Mouse (Mus musculus) central nervous system, embryonic 14 days (tissue): Measurements from ENCODE around the gene Patj. TPM values are rescaled to one million over a fixed set of nuclear protein-coding genes. Genes with fewer than 3 reads are reported as not detected.

Experiments used
- polyA plus RNA-seq: library from polyadenylated mRNA; depleted of rRNA; stranded (reverse); fragments of >200 nt; gene quantifications from 2 replicates; pipeline ENCODE4 v1.2.3, GENCODE M21; 2012; rRNA removed

Gene Patj
- polyA plus RNA-seq, result 9.7 and 9.9 TPM in 2 replicates

DNA sequence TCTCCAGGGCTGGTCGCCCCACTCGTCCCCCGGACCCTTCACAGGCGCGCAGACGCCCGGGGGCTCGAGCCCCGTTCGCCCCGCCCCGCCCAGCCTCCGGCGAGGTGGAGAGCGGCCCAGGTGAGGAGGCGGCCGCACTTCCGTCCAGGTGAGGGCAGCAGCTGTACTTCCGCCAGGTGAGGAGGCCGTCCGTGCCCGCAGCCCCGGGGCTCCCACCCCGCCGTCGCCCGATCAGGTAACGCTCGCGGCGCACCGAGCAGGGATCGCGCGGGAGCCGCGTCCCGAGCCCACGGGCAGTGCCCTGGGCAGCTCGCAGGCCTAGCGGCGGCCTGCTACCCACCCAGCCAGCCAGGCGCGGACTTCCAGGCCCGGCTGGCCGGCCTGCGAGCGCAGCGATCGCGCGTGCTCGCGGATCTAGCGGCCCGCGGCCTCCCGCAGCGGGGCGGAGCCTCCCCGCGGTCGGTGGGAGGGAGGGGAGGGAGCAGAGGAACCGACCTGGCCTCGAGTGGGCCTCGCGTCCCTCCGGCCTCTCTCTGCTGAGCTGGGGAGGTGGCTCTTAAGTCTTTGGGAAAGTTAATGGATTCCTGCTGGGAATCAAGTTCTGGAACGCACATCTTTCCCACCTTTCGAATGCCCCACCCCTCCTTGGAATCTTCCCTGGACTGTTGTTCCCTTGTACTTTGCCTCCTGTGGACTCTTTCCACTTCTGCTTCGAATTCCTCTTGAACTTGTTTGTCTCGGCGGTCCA lies at the start of gene Patj:
Gene Patj (plus strand): TSS at position 96 of the 748 bp plus-strand sequence.

DNA sequence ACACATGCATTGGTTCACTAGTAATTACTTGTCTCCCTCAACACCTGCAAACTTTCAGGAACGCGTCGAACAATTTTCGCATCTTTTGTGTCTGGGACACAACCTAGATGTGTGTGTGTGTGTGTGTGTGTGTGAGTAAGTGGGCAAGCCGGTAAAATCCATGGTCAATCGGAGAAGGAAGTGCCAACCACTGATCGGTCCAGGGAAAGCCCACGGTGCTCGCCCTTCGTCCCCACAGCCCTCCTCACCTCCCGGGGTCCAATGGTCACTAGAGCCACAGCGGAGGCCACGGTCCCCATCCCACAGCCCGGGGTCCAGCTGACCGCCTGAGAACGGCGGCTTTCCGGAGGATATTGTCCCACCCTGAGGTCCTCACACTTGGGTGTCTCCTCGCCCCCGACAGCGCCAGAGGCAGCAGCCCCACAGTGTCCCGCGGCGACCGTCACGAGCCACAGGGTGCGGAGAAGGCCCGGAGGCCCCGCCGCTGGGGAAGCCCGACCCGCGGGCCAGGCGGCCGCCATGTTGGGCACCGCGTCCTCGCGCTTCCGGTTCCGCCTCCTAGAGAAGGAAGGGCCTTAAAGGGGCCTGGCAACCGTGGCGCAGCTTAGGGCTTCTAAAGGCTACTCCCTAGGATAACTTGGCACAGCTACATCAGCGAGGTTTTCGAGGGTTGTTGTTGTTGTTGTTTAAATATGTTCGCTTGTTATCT lies 12.7 kb upstream of the Patj start, which contains the start of gene Tm2d1:
Gene Tm2d1 (minus strand): TSS at position 591 of the 709 bp plus-strand sequence.

GRCm38 (mm10) chr4:98726590-98727237 lies 331.1 kb downstream of the Patj start, which contains the start of gene L1td1:
Gene L1td1 (plus strand): TSS chr4:98726734.

Other genes with a start within 250 kb of the Patj start
- gene Tm2d1, start 12.5 kb upstream of the Patj start, polyA plus RNA-seq, result 57.4 and 59.8 TPM in 2 replicates